Mouse (Mus musculus) lung, adult 2 months (tissue): ENCODE data around the gene Ccdc6.

Experiments
- CTCF ChIP-seq: fragments of 200-500 bp; IDR thresholded peaks from 2 replicates; pipeline ENCODE4 v1.5.1; 2011; ENCODE audit warnings: mild to moderate bottlenecking, low read length, control low read depth; ENCODE audit not compliant: insufficient read depth
- POLR2A ChIP-seq: fragments of 200-500 bp; IDR thresholded peaks from 2 replicates; pipeline ENCODE4 v1.6.1; 2011; ENCODE audit warnings: low read depth, mild to moderate bottlenecking, control low read depth, low read length, borderline replicate concordance; ENCODE audit errors: extremely low read depth

- TF ChIP-seq POLR2A: no peak
- no peak for TF ChIP-seq CTCF
Measured at GRCm38 (mm10) chr10:70057064-70057463, 39.9 kb upstream of the Ccdc6 start.
